Mouse (Mus musculus) olfactory bulb, adult 2 months (tissue): ENCODE measurements around the gene Ly6f. TPM values are rescaled to one million over a fixed set of nuclear protein-coding genes. Genes with fewer than 3 reads are reported as not detected.

Experiments
- H3K27ac ChIP-seq: fragments of 200-500 bp; 2 replicates; pipeline ENCODE4 v1.5.1; 2012; ENCODE audit warnings: low read depth, low read length; ENCODE audit not compliant: insufficient read depth
- H3K4me1 ChIP-seq: fragments of 200-500 bp; 2 replicates; pipeline ENCODE4 v1.6.1; 2012; ENCODE audit warnings: low read length; ENCODE audit not compliant: control insufficient read depth, insufficient read depth
- H3K4me3 ChIP-seq: fragments of 200-500 bp; 2 replicates; pipeline ENCODE4 v1.5.1; 2012; ENCODE audit warnings: mild to moderate bottlenecking, low read depth, low read length, moderate library complexity; ENCODE audit not compliant: insufficient read depth
- CTCF ChIP-seq: fragments of 200-500 bp; IDR thresholded peaks from 2 replicates; pipeline ENCODE4 v1.5.1; 2012; ENCODE audit warnings: low read depth, mild to moderate bottlenecking, low read length, moderate library complexity; ENCODE audit not compliant: insufficient read depth
- POLR2A ChIP-seq: fragments of 200-500 bp; IDR thresholded peaks from 2 replicates; pipeline ENCODE4 v1.6.1; 2012; ENCODE audit warnings: mild to moderate bottlenecking, low read depth, low read length, moderate library complexity; ENCODE audit not compliant: insufficient read depth
- WGBS: fragments of 180-500 bp; shearing (Covaris S2); methylation state at CpG from one replicate; pipeline ENCODE4 v1.1.7; 2018; 5-methylcytosine and 5-hydroxymethylcytosine counted together
- polyA plus RNA-seq: library from polyadenylated mRNA; stranded (reverse); fragments of >200 nt; gene quantifications from 2 replicates; pipeline ENCODE4 v1.2.4, GENCODE M21; 2012; ENCODE audit warnings: low replicate concordance; ENCODE audit not compliant: missing spikeins, insufficient read depth, insufficient read length

The Ly6f gene
- polyA plus RNA-seq: not detected in 2 replicates

GRCm38 (mm10) chr15:75268121-75268520 lies at the start of gene Ly6f:
Ly6f (plus strand) TSS chr15:75268421.
- H3K27ac ChIP-seq: no peak within 1 kb of the TSS
- TF ChIP-seq POLR2A (no peak), CTCF (no peak)
- H3K4me1 ChIP-seq: no peaks in the 10 kb centered on the region
- no peak within 1 kb of the TSS for H3K4me3 ChIP-seq

GRCm38 (mm10) chr15:75221942-75222341 lies 46.3 kb upstream of the Ly6f start:
- no peak overlapping the region for H3K27ac ChIP-seq
- H3K4me3 ChIP-seq: no peak overlapping the region
- H3K4me1 ChIP-seq: peaks cover 3% of the 10 kb centered on the region
- TF ChIP-seq POLR2A: no peak
- TF ChIP-seq CTCF: no peak

GRCm38 (mm10) chr15:75237736-75238288 lies 30.4 kb upstream of the Ly6f start:
- WGBS: 87% methylated on average over 3 of the region's 3 CpGs
- TF ChIP-seq CTCF (no peak), POLR2A (no peak)
- H3K4me3 ChIP-seq: no peak overlapping the region

GRCm38 (mm10) chr15:75240558-75240957 lies 27.7 kb upstream of the Ly6f start:
- Histone ChIP-seq H3K4me3 (no peak overlapping the region), H3K4me1 (no peaks in the 10 kb centered on the region), H3K27ac (no peak overlapping the region)
- 84% methylated on average over 2 of the region's 2 CpGs for WGBS
- TF ChIP-seq POLR2A (no peak), CTCF (no peak)

More at GRCm38 (mm10) chr15:75237736-75238288, 30.4 kb upstream of the Ly6f start:
- Histone ChIP-seq H3K4me1 (no peaks in the 10 kb centered on the region), H3K27ac (no peak overlapping the region)

GRCm38 (mm10) chr15:75242756-75243640 lies 25.2 kb upstream of the Ly6f start:
- TF ChIP-seq POLR2A: no peak
- no peak for TF ChIP-seq CTCF
- no peak overlapping the region for H3K27ac ChIP-seq
- H3K4me3 ChIP-seq: no peak overlapping the region
- 82% methylated on average over 3 of the region's 3 CpGs for WGBS
- no peaks in the 10 kb centered on the region for H3K4me1 ChIP-seq

GRCm38 (mm10) chr15:75254671-75255070 lies 13.6 kb upstream of the Ly6f start:
- Histone ChIP-seq H3K4me1 (no peaks in the 10 kb centered on the region), H3K4me3 (no peak overlapping the region), H3K27ac (no peak overlapping the region)
- TF ChIP-seq POLR2A (no peak), CTCF (no peak)
- 87% methylated on average over 3 of the region's 3 CpGs for WGBS

GRCm38 (mm10) chr15:75265863-75266262 lies 2.4 kb upstream of the Ly6f start:
- TF ChIP-seq POLR2A: no peak

GRCm38 (mm10) chr15:75266626-75267025 lies 1.6 kb upstream of the Ly6f start:
- Histone ChIP-seq H3K4me3 (no peak overlapping the region), H3K27ac (no peak overlapping the region), H3K4me1 (no peaks in the 10 kb centered on the region)
- TF ChIP-seq CTCF (no peak), POLR2A (no peak)
- 58% methylated on average over 1 of the region's 1 CpGs for WGBS

More at GRCm38 (mm10) chr15:75265863-75266262, 2.4 kb upstream of the Ly6f start:
- H3K4me1 ChIP-seq: no peaks in the 10 kb centered on the region
- H3K27ac ChIP-seq: no peak overlapping the region
- no peak overlapping the region for H3K4me3 ChIP-seq

GRCm38 (mm10) chr15:75268916-75269829 lies 952 bp downstream of the Ly6f start:
- no peak overlapping the region for H3K27ac ChIP-seq
- H3K4me1 ChIP-seq: no peaks in the 10 kb centered on the region
- no peak overlapping the region for H3K4me3 ChIP-seq
- TF ChIP-seq CTCF (no peak), POLR2A (no peak)
- 79% methylated on average over 5 of the region's 5 CpGs for WGBS
